Mouse (Mus musculus) neutrophil, adult 5-6 weeks (primary cell): Measurements from ENCODE around the gene H2al1n. TPM values are rescaled to one million over a fixed set of nuclear protein-coding genes. Genes with fewer than 3 reads are reported as not detected.
"Not testable (repeated sequence)": the region's sequence is repeated elsewhere in the genome, so short reads cannot be mapped to it uniquely, and the experiment has no call there.

Experiments used
- ATAC-seq: fragments of 151-379, 151-347 bp; 2 replicates; pipeline ENCODE4 v1.8.0; 2017; ENCODE audit warnings: mild to moderate bottlenecking, moderate TSS enrichment; ENCODE audit not compliant: insufficient number of reproducible peaks, poor library complexity, low FRiP score, severe bottlenecking; ENCODE audit errors: extremely low read depth
- total RNA-seq: library from RNA; stranded (forward); fragments of 200-1000 nt; gene quantifications from 2 replicates; pipeline ENCODE4 v1.2.3, GENCODE M21; 2017

H2al1n gene
- total RNA-seq = not detected in 2 replicates

GRCm38 (mm10) chrX:14210848-14211247, at the start of gene H2al1n:
Gene H2al1n, plus strand, starts transcription at chrX:14211148.
- not testable (repeated sequence) for ATAC-seq

- ATAC-seq = no peak
Observed at GRCm38 (mm10) chrX:14199284-14199683, 11.7 kb upstream of the H2al1n start.

GRCm38 (mm10) chrX:14206112-14206875, 4.7 kb upstream of the H2al1n start:
- no peak for ATAC-seq

- no peak for ATAC-seq
Observed at GRCm38 (mm10) chrX:14229218-14229617, 18.3 kb downstream of the H2al1n start.

GRCm38 (mm10) chrX:14259597-14260239, 48.8 kb downstream of the H2al1n start:
- ATAC-seq = no peak
